Mouse (Mus musculus) limb, embryonic 13.5 days (tissue): Measurements from ENCODE around the gene Olfr651. TPM values are rescaled to one million over a fixed set of nuclear protein-coding genes. Genes with fewer than 3 reads are reported as not detected.
A peak's percentile ranks its signal among the peaks of the same experiment; 100 is the strongest.
"Not testable (repeated sequence)": the region's sequence is repeated elsewhere in the genome, so short reads cannot be mapped to it uniquely, and the experiment has no call there.

ENCODE experiments used
- ATAC-seq: fragments of 200-750 bp; cut with Nextera tagmentation; 2 replicates; pipeline ENCODE4 v1.8.0; 2017; ENCODE audit warnings: low read depth, moderate number of reproducible peaks, moderate TSS enrichment; ENCODE audit not compliant: low FRiP score
- H3K27ac ChIP-seq: fragments of 300-500 bp; sonication (generic); 2 replicates; pipeline ENCODE4 v1.5.1; 2015; ENCODE audit warnings: inconsistent platforms, mild to moderate bottlenecking, moderate library complexity
- H3K27me3 ChIP-seq: fragments of 300-500 bp; sonication (generic); 2 replicates; pipeline ENCODE4 v1.6.1; 2015; ENCODE audit warnings: mild to moderate bottlenecking, inconsistent platforms
- H3K36me3 ChIP-seq: fragments of 300-500 bp; sonication (generic); 2 replicates; pipeline ENCODE4 v1.6.1; 2015; ENCODE audit warnings: inconsistent platforms, mild to moderate bottlenecking, moderate library complexity
- H3K4me1 ChIP-seq: fragments of 300-500 bp; sonication (generic); 2 replicates; pipeline ENCODE4 v1.6.1; 2015; ENCODE audit warnings: inconsistent platforms
- H3K4me2 ChIP-seq: fragments of 300-500 bp; sonication (generic); replicated peaks from 2 replicates; pipeline ENCODE4 v1.6.1; 2015; ENCODE audit warnings: inconsistent platforms, mild to moderate bottlenecking, moderate library complexity
- H3K4me3 ChIP-seq: fragments of 300-500 bp; sonication (generic); 2 replicates; pipeline ENCODE4 v1.5.1; 2015; ENCODE audit warnings: moderate library complexity, mild to moderate bottlenecking, inconsistent platforms
- H3K9ac ChIP-seq: fragments of 300-500 bp; sonication (generic); 2 replicates; pipeline ENCODE4 v1.6.1; 2015; ENCODE audit warnings: mild to moderate bottlenecking, inconsistent platforms
- H3K9me3 ChIP-seq: fragments of 300-500 bp; sonication (generic); 2 replicates; pipeline ENCODE4 v1.6.1; 2016; ENCODE audit warnings: inconsistent platforms
- WGBS: fragments of 180-500 bp; shearing (Covaris S2); methylation state at CpG from one replicate; pipeline ENCODE4 v1.1.7; 2015; 5-methylcytosine and 5-hydroxymethylcytosine counted together
- polyA plus RNA-seq: library from polyadenylated mRNA; unstranded; fragments of >200 nt; fragmentation: Nextera tagmentation; extraction: Ambion mirVana; gene quantifications from 2 replicates; pipeline ENCODE4 v1.2.1, GENCODE M21; 2015

Gene Olfr651
- polyA plus RNA-seq, result not detected in 2 replicates

- Histone ChIP-seq H3K36me3 (no peaks in the 10 kb centered on the region), H3K27ac (no peak within 1 kb of the TSS), H3K9me3 (no peaks in the 10 kb centered on the region), H3K9ac (no peak within 1 kb of the TSS), H3K4me2 (no peak within 1 kb of the TSS), H3K27me3 (no peaks in the 10 kb centered on the region), H3K4me3 (no peak within 1 kb of the TSS), H3K4me1 (no peaks in the 10 kb centered on the region)
- WGBS, result 79% methylated on average over 5 of the region's 5 CpGs
- ATAC-seq, result no peak
These were observed at the start of gene Olfr651 for GRCm38 (mm10) chr7:104549833-104550232. Gene Olfr651, plus strand, starts transcription at chr7:104550133.

DNA sequence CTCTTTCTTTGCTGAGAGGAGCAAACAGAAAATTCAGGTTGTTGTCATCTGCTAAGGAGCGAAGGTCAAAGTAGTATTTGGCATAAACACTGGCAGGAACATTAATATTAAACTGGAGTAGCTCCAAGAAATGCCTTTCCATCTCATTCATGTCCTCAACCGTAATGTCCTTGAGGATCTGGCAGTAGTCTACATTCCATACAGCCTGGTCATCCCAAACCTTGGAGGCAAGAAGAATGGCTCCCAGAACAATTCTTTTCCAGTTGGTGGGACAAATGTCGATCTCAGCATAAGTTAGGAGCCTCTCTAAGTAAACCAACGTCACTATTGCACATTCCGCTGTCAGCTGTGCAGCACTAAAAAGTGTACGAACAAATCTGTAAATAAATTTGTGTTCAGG is 48.7 kb upstream of the Olfr651 start:
- not testable (repeated sequence) for H3K9me3 ChIP-seq, H3K27me3 ChIP-seq, H3K36me3 ChIP-seq, H3K4me3 ChIP-seq, H3K4me2 ChIP-seq, H3K9ac ChIP-seq, ATAC-seq, H3K27ac ChIP-seq, H3K4me1 ChIP-seq
- 72% methylated on average over 6 of the region's 6 CpGs for WGBS

- H3K36me3 ChIP-seq, result no peaks in the 10 kb centered on the region
- H3K4me3 ChIP-seq, result peak overlapping the region; percentile 48
- no peaks in the 10 kb centered on the region for H3K4me1 ChIP-seq
- H3K4me2 ChIP-seq, result peak overlapping the region; percentile 63
- WGBS, result 3% methylated on average over 48 of the region's 59 CpGs
- H3K9me3 ChIP-seq, result no peaks in the 10 kb centered on the region
- H3K27me3 ChIP-seq, result peaks cover 9% of the 10 kb centered on the region
- no peak overlapping the region for H3K27ac ChIP-seq
- H3K9ac ChIP-seq, result peak overlapping the region; percentile 45; the same call in 1 of the 2 replicates
- peak; percentile 78 for ATAC-seq
These were observed 48.2 kb upstream of the Olfr651 start for GRCm38 (mm10) chr7:104501589-104502371.

GRCm38 (mm10) chr7:104507421-104508065 is 42.4 kb upstream of the Olfr651 start, which contains the start of gene Trim30d:
Gene Trim30d, minus strand, starts transcription at chr7:104507849.
- not testable (repeated sequence) for H3K4me3 ChIP-seq, H3K4me2 ChIP-seq, H3K36me3 ChIP-seq, H3K27me3 ChIP-seq, H3K27ac ChIP-seq, ATAC-seq, H3K4me1 ChIP-seq, H3K9ac ChIP-seq, H3K9me3 ChIP-seq

DNA sequence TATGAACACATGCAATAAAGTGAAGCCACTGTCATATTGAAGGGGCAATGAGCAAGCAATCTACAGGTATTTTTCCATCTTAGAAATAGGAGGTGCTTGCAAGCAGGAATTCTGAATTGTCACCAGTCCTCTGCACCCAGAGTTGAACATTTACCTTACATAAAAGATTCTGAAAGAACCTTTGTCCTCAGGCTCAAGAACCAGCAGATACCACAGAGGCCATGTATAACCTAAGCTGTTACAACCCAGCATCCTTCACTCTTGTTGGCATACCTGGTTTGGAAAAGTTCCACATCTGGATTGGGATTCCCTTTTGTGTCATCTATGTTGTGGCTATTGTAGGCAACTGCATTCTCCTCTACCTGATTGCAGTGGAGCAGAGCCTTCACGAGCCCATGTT is 2.8 kb downstream of the Olfr651 start:
- ATAC-seq, result no peak
- H3K9me3 ChIP-seq, result no peaks in the 10 kb centered on the region
- 67% methylated on average over 1 of the region's 1 CpGs for WGBS
- no peak overlapping the region for H3K27ac ChIP-seq
- H3K27me3 ChIP-seq, result no peaks in the 10 kb centered on the region
- no peaks in the 10 kb centered on the region for H3K36me3 ChIP-seq
- H3K4me2 ChIP-seq, result no peak overlapping the region
- H3K9ac ChIP-seq, result no peak overlapping the region
- H3K4me1 ChIP-seq, result no peaks in the 10 kb centered on the region
- no peak overlapping the region for H3K4me3 ChIP-seq

DNA sequence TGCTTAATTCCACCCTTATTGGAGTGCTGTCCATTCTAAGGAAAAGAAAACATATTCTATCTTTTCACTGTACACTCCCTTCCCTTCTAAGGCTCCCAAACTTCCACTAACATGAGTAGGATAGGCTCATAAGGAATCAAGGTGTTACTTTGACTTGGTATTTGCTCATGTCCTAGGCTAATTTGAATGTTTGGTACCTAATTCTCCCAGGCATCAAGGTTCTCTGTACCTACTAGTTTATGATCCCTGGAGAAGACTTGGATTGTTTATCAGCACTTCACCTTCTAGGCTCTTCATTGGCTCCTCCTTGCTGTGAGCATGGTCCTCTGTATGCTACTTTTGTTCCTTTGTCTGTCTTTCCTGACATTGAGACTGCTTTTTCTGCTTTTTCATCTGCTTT is 10.7 kb downstream of the Olfr651 start, which contains the start of gene Olfr652:
Gene Olfr652, plus strand, starts transcription at position 301 of the 400 bp plus-strand sequence.
- no peaks in the 10 kb centered on the region for H3K4me1 ChIP-seq
- no peaks in the 10 kb centered on the region for H3K36me3 ChIP-seq
- no peak for ATAC-seq
- no peaks in the 10 kb centered on the region for H3K9me3 ChIP-seq
- H3K4me3 ChIP-seq, result no peak within 1 kb of the TSS
- H3K9ac ChIP-seq, result no peak within 1 kb of the TSS
- H3K27me3 ChIP-seq, result no peaks in the 10 kb centered on the region
- no peak within 1 kb of the TSS for H3K4me2 ChIP-seq
- no peak within 1 kb of the TSS for H3K27ac ChIP-seq

GRCm38 (mm10) chr7:104577014-104577413 is 27.1 kb downstream of the Olfr651 start, which contains the start of gene Olfr653:
Gene Olfr653, plus strand, starts transcription at chr7:104577314.
- no peak within 1 kb of the TSS for H3K9ac ChIP-seq
- no peak within 1 kb of the TSS for H3K4me2 ChIP-seq
- H3K27ac ChIP-seq, result no peak within 1 kb of the TSS
- no peaks in the 10 kb centered on the region for H3K9me3 ChIP-seq
- 72% methylated on average over 2 of the region's 2 CpGs for WGBS
- no peaks in the 10 kb centered on the region for H3K4me1 ChIP-seq
- no peak for ATAC-seq
- H3K27me3 ChIP-seq, result no peaks in the 10 kb centered on the region
- H3K4me3 ChIP-seq, result no peak within 1 kb of the TSS
- no peaks in the 10 kb centered on the region for H3K36me3 ChIP-seq

GRCm38 (mm10) chr7:104580846-104581245 is 30.9 kb downstream of the Olfr651 start:
- no peaks in the 10 kb centered on the region for H3K4me1 ChIP-seq
- H3K27me3 ChIP-seq, result no peaks in the 10 kb centered on the region
- no peak for ATAC-seq
- no peaks in the 10 kb centered on the region for H3K36me3 ChIP-seq
- H3K27ac ChIP-seq, result no peak overlapping the region
- no peak overlapping the region for H3K4me3 ChIP-seq
- no peak overlapping the region for H3K4me2 ChIP-seq
- no peak overlapping the region for H3K9ac ChIP-seq
- WGBS, result 86% methylated on average over 4 of the region's 4 CpGs
- H3K9me3 ChIP-seq, result no peaks in the 10 kb centered on the region

GRCm38 (mm10) chr7:104581429-104581828 is 31.5 kb downstream of the Olfr651 start:
- 82% methylated on average over 4 of the region's 4 CpGs for WGBS
- Histone ChIP-seq H3K9me3 (no peaks in the 10 kb centered on the region), H3K4me2 (no peak overlapping the region), H3K4me3 (no peak overlapping the region), H3K27me3 (no peaks in the 10 kb centered on the region), H3K4me1 (no peaks in the 10 kb centered on the region), H3K36me3 (no peaks in the 10 kb centered on the region), H3K27ac (no peak overlapping the region), H3K9ac (no peak overlapping the region)
- no peak for ATAC-seq

DNA sequence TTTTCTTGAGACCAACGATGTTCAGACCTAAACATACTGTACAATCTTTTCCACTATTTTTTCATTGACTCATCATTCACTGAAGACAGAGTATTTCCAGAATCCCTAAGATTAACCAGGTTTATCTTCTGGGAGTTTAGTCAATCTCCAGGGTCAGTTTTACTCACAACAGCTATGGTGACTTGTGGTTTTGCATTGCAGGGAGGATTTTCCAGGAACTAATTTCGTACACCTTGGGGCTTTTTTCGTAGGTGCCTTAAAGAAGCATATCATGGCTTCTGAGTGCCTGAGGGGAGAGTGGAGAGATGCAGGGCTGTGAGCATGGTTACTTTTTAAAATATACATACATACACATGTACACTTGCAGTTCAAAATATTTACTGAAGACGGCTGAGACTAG is 36.8 kb downstream of the Olfr651 start, which contains the start of gene Olfr654:
Gene Olfr654, plus strand, starts transcription at position 301 of the 400 bp plus-strand sequence.
- Histone ChIP-seq H3K4me3 (no peak within 1 kb of the TSS), H3K4me2 (no peak within 1 kb of the TSS), H3K36me3 (no peaks in the 10 kb centered on the region), H3K27me3 (no peaks in the 10 kb centered on the region), H3K27ac (no peak within 1 kb of the TSS), H3K9ac (no peak within 1 kb of the TSS), H3K9me3 (no peaks in the 10 kb centered on the region), H3K4me1 (no peaks in the 10 kb centered on the region)
- 88% methylated on average over 4 of the region's 4 CpGs for WGBS
- no peak for ATAC-seq

DNA sequence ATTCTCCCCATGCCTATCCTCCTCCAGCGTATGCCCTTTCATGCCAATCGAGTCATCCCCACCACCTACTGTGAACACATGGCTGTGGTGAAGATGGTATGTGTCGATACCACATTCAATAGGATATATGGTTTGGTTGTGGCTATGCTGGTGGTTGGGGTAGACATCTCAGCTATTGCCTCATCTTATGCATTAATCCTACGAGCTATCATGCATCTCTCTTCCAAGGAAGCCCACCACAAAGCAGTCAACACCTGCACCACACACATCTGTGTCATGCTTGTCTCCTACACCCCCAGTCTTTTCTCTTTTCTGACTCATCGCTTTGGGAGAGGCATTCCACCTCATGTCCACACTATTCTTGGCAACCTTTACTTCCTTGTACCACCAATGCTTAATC is 38.3 kb downstream of the Olfr651 start:
- Histone ChIP-seq H3K9me3 (no peaks in the 10 kb centered on the region), H3K36me3 (no peaks in the 10 kb centered on the region), H3K27me3 (no peaks in the 10 kb centered on the region), H3K4me3 (no peak overlapping the region), H3K27ac (no peak overlapping the region), H3K4me1 (no peaks in the 10 kb centered on the region), H3K9ac (no peak overlapping the region), H3K4me2 (no peak overlapping the region)
- 71% methylated on average over 5 of the region's 5 CpGs for WGBS
- no peak for ATAC-seq

DNA sequence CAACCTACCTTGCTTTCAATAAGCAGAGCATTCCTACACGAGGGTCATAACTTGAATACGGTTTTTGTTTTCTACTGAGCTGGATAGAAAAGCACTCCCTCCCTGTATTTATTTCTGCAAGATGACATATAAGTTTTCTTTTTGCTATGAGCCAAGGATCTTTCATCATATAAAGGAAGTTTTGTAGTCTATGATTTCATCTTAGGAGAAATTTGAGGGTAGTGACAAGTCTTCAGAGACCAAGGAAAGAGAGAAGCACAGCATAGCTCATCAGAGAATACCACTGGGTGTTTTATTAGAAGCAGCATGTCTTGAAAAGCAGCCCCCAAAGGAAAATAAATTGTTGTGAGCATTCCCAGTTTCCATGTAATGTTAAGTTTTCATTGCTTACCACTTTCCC is 51.7 kb downstream of the Olfr651 start, which contains the start of gene Olfr655:
Gene Olfr655, minus strand, starts transcription at position 101 of the 400 bp plus-strand sequence.
- Histone ChIP-seq H3K27me3 (no peaks in the 10 kb centered on the region), H3K4me2 (no peak within 1 kb of the TSS), H3K9me3 (no peaks in the 10 kb centered on the region), H3K4me1 (no peaks in the 10 kb centered on the region), H3K27ac (no peak within 1 kb of the TSS), H3K36me3 (no peaks in the 10 kb centered on the region), H3K9ac (no peak within 1 kb of the TSS), H3K4me3 (no peak within 1 kb of the TSS)
- ATAC-seq, result no peak
- WGBS, result 74% methylated on average over 2 of the region's 2 CpGs
